Mouse (Mus musculus) adrenal gland, postnatal 14 days (tissue): ENCODE measurements around the gene Morc4. TPM values are rescaled to one million over a fixed set of nuclear protein-coding genes. Genes with fewer than 3 reads are reported as not detected.
A peak's percentile ranks its signal among the peaks of the same experiment; 100 is the strongest.

Experiments used
- DNase-seq: peaks from one replicate; pipeline ENCODE4 v3.0.0; 2021; ENCODE audit warnings: mixed read lengths
- total RNA-seq: library from RNA; stranded (reverse); gene quantifications from 2 replicates; pipeline ENCODE4 v1.2.3, GENCODE M21; 2021

Morc4 gene
- total RNA-seq, 1 experiment from 2014 or later: 9.2 TPM

- DNase-seq: no peak
These were observed 64.1 kb downstream of the Morc4 start for GRCm38 (mm10) chrX:139807391-139807790.

GRCm38 (mm10) chrX:139805918-139806317, 65.6 kb downstream of the Morc4 start:
- no peak for DNase-seq

- no peak for DNase-seq
These were observed 68.4 kb downstream of the Morc4 start for GRCm38 (mm10) chrX:139803028-139803427.

- no peak for DNase-seq
These were observed 71.0 kb downstream of the Morc4 start, which contains the start of gene Cldn2 for GRCm38 (mm10) chrX:139800406-139800878. Cldn2 (plus strand) TSS chrX:139800828.

- DNase-seq: no peak
These were observed 71.5 kb downstream of the Morc4 start for GRCm38 (mm10) chrX:139799953-139800352.

- peak; percentile 20 for DNase-seq
These were observed 73.6 kb downstream of the Morc4 start for GRCm38 (mm10) chrX:139797875-139798274.

GRCm38 (mm10) chrX:139796037-139796436, 75.4 kb downstream of the Morc4 start:
- DNase-seq: no peak

- no peak for DNase-seq
These were observed 77.2 kb downstream of the Morc4 start for GRCm38 (mm10) chrX:139794072-139794845.

GRCm38 (mm10) chrX:139785764-139786163, 85.7 kb downstream of the Morc4 start:
- DNase-seq: no peak

GRCm38 (mm10) chrX:139783045-139783422, 88.4 kb downstream of the Morc4 start:
- peak; percentile 69 for DNase-seq

GRCm38 (mm10) chrX:139782278-139783044, 89.0 kb downstream of the Morc4 start, which contains the start of gene Ripply1:
Ripply1 (minus strand) TSS chrX:139782353.
- DNase-seq: no peak

- no peak for DNase-seq
These were observed 89.9 kb downstream of the Morc4 start for GRCm38 (mm10) chrX:139781563-139781962.

GRCm38 (mm10) chrX:139780988-139781387, 90.5 kb downstream of the Morc4 start:
- no peak for DNase-seq

GRCm38 (mm10) chrX:139779401-139779800, 92.1 kb downstream of the Morc4 start:
- no peak for DNase-seq

- no peak for DNase-seq
These were observed 92.6 kb downstream of the Morc4 start for GRCm38 (mm10) chrX:139778886-139779285.

GRCm38 (mm10) chrX:139777357-139777756, 94.1 kb downstream of the Morc4 start:
- DNase-seq: no peak

- DNase-seq: peak; percentile 69
These were observed 96.3 kb downstream of the Morc4 start for GRCm38 (mm10) chrX:139775084-139775612.

- peak; percentile 75 for DNase-seq
These were observed 97.0 kb downstream of the Morc4 start for GRCm38 (mm10) chrX:139774309-139775083.
